Mouse (Mus musculus) kidney, embryonic 16.5 days (tissue): Measurements from ENCODE around the gene Mef2d. TPM values are rescaled to one million over a fixed set of nuclear protein-coding genes. Genes with fewer than 3 reads are reported as not detected.
A peak's percentile ranks its signal among the peaks of the same experiment; 100 is the strongest.

ENCODE experiments used
- ATAC-seq: fragments of 200-750 bp; cut with Nextera tagmentation; 2 replicates; pipeline ENCODE4 v1.8.0; 2017; ENCODE audit warnings: moderate TSS enrichment; ENCODE audit not compliant: low FRiP score, low TSS enrichment
- H3K27ac ChIP-seq: fragments of 300-500 bp; sonication (generic); 2 replicates; pipeline ENCODE4 v1.5.1; 2014; ENCODE audit warnings: low read length
- H3K27me3 ChIP-seq: fragments of 300-500 bp; sonication (generic); 2 replicates; pipeline ENCODE4 v1.6.1; 2014; ENCODE audit warnings: low read length, control low read depth, mixed read lengths; ENCODE audit not compliant: insufficient read depth
- H3K36me3 ChIP-seq: fragments of 300-500 bp; sonication (generic); 2 replicates; pipeline ENCODE4 v1.6.1; 2014; ENCODE audit warnings: low read length, control low read depth, mixed read lengths; ENCODE audit not compliant: insufficient read depth
- H3K4me1 ChIP-seq: fragments of 300-500 bp; sonication (generic); 2 replicates; pipeline ENCODE4 v1.6.1; 2014; ENCODE audit warnings: low read length, control low read depth, mixed read lengths; ENCODE audit not compliant: insufficient read depth
- H3K4me2 ChIP-seq: fragments of 300-500 bp; sonication (generic); replicated peaks from 2 replicates; pipeline ENCODE4 v1.6.1; 2014; ENCODE audit warnings: low read depth, low read length
- H3K4me3 ChIP-seq: fragments of 300-500 bp; sonication (generic); 2 replicates; pipeline ENCODE4 v1.5.1; 2014; ENCODE audit warnings: mild to moderate bottlenecking, low read length
- H3K9ac ChIP-seq: fragments of 300-500 bp; sonication (generic); replicated peaks from 2 replicates; pipeline ENCODE4 v1.6.1; 2014; ENCODE audit warnings: low read length
- H3K9me3 ChIP-seq: fragments of 300-500 bp; sonication (generic); 2 replicates; pipeline ENCODE4 v1.6.1; 2016; ENCODE audit warnings: low read length, control low read depth
- WGBS: fragments of 180-500 bp; shearing (Covaris S2); extraction: QIAGEN DNeasy Blood & Tissue Kit; methylation state at CpG from one replicate; pipeline ENCODE4 v1.1.7; 2014; 5-methylcytosine and 5-hydroxymethylcytosine counted together
- polyA plus RNA-seq: library from polyadenylated mRNA; unstranded; fragments of >200 nt; fragmentation: Nextera tagmentation; extraction: Ambion mirVana; gene quantifications from 2 replicates; pipeline ENCODE4 v1.2.1, GENCODE M21; 2015

Mef2d gene
- polyA plus RNA-seq, 1 experiment from 2014 or later: 16.9 TPM

DNA sequence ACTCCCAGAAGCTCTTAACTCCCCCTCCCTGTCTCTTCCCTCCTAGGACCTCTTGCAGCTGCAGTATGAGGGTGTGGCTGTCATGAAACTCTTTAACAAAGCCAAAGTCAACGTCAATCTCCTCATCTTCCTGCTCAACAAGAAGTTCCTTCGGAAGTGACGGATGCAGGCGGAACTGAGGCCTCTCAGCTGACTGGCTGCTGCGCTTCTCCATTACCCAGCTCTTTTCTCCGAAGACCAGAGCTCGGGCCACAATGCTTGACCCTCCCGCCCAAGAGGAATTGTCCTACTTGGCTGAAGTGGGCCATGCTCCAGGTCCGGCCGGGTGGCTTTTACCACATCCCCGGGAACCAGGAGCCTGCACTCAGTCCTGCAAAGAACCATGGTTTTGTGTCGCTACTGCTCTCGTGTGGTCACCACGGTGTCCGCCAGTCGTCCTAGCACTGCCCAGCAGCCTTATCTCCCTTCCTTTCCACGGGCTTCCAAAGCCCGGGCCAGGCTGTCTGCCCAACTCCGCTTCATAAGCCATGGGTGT, 22.0 kb upstream of the Mef2d start:
- Histone ChIP-seq H3K9me3 (no peaks in the 10 kb centered on the region), H3K4me3 (no peak overlapping the region), H3K27ac (no peak overlapping the region), H3K4me1 (no peaks in the 10 kb centered on the region), H3K27me3 (no peaks in the 10 kb centered on the region), H3K4me2 (no peak overlapping the region), H3K9ac (no peak overlapping the region), H3K36me3 (peaks cover 42% of the 10 kb centered on the region)
- 83% methylated on average over 19 of the region's 19 CpGs for WGBS
- ATAC-seq: no peak

DNA sequence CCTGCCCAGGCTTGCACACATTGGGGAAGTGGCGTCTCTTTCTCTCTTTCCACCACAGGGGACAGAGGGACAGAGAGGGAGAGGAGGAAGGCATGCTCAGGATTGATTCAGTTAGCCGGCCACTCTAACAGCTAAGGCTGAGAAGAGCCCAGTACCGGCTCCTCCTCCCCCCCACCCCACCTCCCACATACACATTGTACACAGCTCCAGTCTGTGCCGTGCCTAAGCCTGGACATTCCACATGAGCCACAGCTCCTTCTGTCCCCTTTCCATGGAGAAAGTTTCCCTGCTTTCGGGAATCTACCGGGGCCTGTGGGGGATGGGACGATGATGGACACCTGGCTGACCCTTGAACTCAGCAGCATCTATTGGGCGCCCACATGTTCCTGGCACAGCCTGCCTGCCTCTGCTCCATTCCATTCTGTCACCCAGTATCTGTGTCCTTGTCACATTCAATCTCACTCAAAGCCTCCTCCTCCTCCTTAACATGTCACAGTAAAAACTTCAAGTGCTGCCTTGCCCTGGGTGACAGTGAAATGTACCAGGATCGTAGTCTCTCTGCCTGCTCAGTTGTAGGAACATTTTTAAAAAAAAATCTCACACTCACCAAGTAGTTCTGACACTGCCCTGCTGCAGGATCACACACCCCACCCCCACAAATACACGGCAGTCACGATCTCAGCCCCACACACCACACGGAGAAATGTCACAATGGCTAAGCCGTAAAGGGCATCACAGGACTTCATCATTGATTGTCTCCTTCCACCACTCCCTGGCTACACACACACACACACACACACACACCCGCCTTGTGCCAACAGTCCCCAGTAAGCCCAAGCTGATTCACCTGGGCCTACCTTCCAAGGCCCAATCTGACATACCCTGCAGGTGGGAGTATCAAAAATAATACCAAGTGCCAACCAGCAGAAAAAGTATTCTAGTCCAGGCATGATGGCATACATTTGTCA, 20.7 kb upstream of the Mef2d start:
- Histone ChIP-seq H3K9ac (no peak overlapping the region), H3K36me3 (peaks cover 33% of the 10 kb centered on the region), H3K27ac (no peak overlapping the region), H3K9me3 (no peaks in the 10 kb centered on the region), H3K4me2 (no peak overlapping the region), H3K27me3 (no peaks in the 10 kb centered on the region), H3K4me3 (no peak overlapping the region), H3K4me1 (no peaks in the 10 kb centered on the region)
- WGBS: 60% methylated on average over 14 of the region's 14 CpGs
- ATAC-seq: no peak

DNA sequence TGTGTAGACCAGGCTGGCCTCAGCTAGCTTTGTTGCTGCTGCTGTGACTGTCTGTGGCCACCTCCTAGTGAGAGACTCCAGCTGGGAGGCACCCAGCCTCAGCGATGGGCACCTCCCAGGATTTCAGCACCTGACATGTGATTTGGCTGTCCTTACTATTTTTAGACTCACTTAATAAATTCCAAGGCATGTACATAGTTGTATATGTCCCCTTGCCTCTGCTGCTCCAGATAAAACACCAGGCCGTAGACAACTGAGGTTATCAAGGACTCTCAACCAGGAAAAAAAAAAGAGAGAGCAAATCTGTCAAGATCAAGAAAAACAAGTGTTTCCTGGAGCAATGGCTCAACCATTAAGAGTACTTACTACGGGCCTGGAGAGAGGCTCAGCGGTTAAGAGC, 17.0 kb upstream of the Mef2d start:
- H3K27ac ChIP-seq: no peak overlapping the region
- ATAC-seq: no peak
- no peaks in the 10 kb centered on the region for H3K9me3 ChIP-seq
- H3K27me3 ChIP-seq: no peaks in the 10 kb centered on the region
- H3K36me3 ChIP-seq: peaks cover 7% of the 10 kb centered on the region; the same call in 1 of the 2 replicates
- H3K4me3 ChIP-seq: no peak overlapping the region
- no peak overlapping the region for H3K9ac ChIP-seq
- 59% methylated on average over 4 of the region's 4 CpGs for WGBS
- H3K4me2 ChIP-seq: no peak overlapping the region
- H3K4me1 ChIP-seq: no peaks in the 10 kb centered on the region

DNA sequence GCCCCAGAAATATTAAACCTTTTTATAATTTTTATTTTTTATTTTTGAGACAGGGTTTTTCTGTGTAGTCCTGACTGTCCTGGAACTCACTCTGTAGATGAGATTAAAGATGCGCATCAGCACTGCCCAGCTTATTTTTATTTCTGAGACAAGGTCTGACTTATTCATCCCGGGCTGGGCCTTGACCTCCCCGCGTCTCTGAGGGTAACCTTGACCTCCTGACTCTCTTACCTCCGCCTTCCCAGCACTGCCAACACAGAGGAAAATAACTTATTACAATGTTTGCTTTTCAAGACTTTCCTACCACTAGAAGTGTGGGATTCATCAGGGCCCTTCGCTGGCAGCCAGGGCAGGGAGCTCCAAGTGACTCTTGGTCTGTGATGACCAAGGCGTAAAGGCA, 16.0 kb upstream of the Mef2d start:
- Histone ChIP-seq H3K4me2 (no peak overlapping the region), H3K9me3 (no peaks in the 10 kb centered on the region), H3K9ac (no peak overlapping the region), H3K27me3 (no peaks in the 10 kb centered on the region), H3K36me3 (0 out of 2 replicates have a peak, but pooled peaks cover under 1% of the 10 kb centered on the region), H3K4me3 (no peak overlapping the region), H3K27ac (no peak overlapping the region), H3K4me1 (no peaks in the 10 kb centered on the region)
- 67% methylated on average over 7 of the region's 7 CpGs for WGBS
- ATAC-seq: no peak

DNA sequence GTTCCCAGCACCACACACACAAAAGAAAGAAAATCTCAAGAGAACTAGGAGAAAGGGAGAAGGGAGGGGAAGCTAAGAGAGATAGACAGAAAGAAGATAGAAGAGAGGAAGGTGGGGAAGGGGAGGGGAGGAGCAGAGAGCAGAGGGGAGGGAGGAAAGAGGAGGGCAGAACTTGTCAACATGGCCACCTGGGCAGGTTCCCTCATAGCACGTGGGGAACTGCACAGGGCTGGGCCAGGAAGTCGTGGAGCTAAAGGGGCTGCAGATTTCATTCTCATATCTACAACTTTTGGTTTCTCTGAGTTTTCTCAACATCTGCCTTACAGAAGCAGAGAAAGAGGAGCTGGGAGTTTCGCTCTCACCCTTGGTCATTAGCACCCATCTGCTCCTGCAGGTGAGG, 14.5 kb upstream of the Mef2d start:
- Histone ChIP-seq H3K4me2 (no peak overlapping the region), H3K27ac (no peak overlapping the region), H3K27me3 (no peaks in the 10 kb centered on the region), H3K9me3 (no peaks in the 10 kb centered on the region), H3K9ac (no peak overlapping the region), H3K36me3 (no peaks in the 10 kb centered on the region), H3K4me3 (no peak overlapping the region), H3K4me1 (no peaks in the 10 kb centered on the region)
- WGBS: 58% methylated on average over 3 of the region's 3 CpGs
- no peak for ATAC-seq

DNA sequence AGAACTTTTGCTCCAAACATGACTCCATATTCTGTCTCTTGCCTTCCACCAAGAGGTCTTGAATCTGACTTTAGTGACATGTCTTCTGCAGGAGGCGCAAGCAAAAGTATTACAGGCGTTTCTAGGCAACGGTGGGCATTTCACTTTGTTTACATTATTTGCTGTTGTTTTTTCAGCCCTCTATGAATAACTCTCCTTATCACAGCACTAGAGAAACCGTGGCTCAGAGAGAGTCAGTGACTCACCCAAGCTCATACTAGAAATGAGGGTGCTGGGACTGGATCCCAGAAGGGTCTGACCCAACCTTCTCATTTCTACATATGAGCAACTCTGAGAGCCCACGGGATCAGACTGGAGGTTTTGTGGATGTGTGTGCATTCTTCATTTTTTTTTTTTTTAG, 14.1 kb upstream of the Mef2d start:
- Histone ChIP-seq H3K9me3 (no peaks in the 10 kb centered on the region), H3K27ac (no peak overlapping the region), H3K27me3 (no peaks in the 10 kb centered on the region), H3K9ac (no peak overlapping the region), H3K4me1 (peaks cover 1% of the 10 kb centered on the region; the same call in 1 of the 2 replicates), H3K36me3 (no peaks in the 10 kb centered on the region), H3K4me3 (no peak overlapping the region), H3K4me2 (no peak overlapping the region)
- ATAC-seq: no peak
- WGBS: 76% methylated on average over 5 of the region's 5 CpGs

DNA sequence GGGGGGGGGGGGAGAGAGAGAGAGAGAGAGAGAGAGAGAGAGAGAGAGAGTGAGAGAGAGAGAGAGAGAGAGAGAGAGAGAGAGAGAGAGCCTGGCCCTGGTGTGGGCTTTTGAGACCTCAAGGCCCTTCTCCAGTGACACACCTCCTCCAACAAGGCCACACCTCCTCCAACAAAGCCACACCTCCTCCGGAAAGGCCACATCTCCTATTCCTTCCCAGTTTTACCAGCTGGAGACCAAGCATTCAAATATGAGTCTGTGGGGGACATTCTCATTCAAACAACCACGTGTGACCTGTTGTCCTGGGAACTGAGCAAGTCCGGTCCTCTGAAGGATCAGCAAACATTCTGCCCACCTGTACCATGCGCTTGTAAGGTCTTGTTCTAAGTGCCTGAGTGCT, 13.2 kb upstream of the Mef2d start:
- Histone ChIP-seq H3K9ac (no peak overlapping the region), H3K4me1 (peaks cover 8% of the 10 kb centered on the region), H3K36me3 (no peaks in the 10 kb centered on the region), H3K4me2 (no peak overlapping the region), H3K4me3 (no peak overlapping the region), H3K27ac (no peak overlapping the region), H3K9me3 (no peaks in the 10 kb centered on the region), H3K27me3 (no peaks in the 10 kb centered on the region)
- ATAC-seq: no peak
- whole genome bisulfite sequencing: 50% methylated on average over 4 of the region's 4 CpGs

DNA sequence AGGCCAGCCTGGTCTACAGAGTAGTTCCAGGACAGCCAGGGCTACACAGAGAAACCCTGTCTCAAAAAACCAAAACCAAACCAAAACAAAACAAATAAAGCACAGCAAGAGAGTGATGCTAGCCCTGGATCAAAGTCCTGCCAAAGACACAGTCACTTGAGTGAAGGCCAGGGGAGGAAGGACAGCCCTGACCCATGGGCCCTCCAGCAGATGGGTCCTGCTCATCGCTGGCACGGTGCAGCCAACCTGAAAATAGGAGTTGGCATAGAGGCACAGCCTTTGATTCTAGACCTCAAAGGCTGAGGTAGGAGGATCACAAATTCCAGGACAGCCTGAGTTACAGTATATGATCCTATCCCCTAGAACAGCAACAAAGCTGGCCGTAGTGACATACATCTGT, 11.1 kb upstream of the Mef2d start:
- no peaks in the 10 kb centered on the region for H3K9me3 ChIP-seq
- H3K9ac ChIP-seq: no peak overlapping the region
- 86% methylated on average over 3 of the region's 3 CpGs for WGBS
- no peaks in the 10 kb centered on the region for H3K27me3 ChIP-seq
- H3K36me3 ChIP-seq: no peaks in the 10 kb centered on the region
- H3K4me2 ChIP-seq: no peak overlapping the region
- no peak overlapping the region for H3K27ac ChIP-seq
- ATAC-seq: no peak
- no peak overlapping the region for H3K4me3 ChIP-seq
- H3K4me1 ChIP-seq: peaks cover 8% of the 10 kb centered on the region

DNA sequence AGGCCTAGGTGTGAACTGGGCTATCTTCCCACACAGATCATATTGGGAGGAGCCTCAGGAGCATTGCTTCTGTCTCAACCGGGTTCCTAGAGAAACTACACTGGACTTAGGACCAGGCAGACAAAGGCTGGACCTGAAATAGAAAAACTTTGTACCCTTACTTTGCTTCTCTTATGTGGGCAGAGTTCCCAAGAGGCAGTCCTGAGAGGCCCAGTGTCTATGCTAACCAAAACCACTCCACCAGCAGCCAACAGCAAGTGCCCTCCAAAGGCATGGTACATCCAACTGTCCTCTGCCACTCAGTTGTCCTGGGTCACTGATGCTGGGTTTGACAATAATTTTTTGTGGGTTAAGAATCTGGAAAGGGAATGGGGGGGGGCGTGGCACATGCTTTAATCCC, 9.7 kb upstream of the Mef2d start:
- no peak overlapping the region for H3K9ac ChIP-seq
- no peaks in the 10 kb centered on the region for H3K27me3 ChIP-seq
- H3K4me3 ChIP-seq: no peak overlapping the region
- WGBS: 69% methylated on average over 2 of the region's 2 CpGs
- no peak overlapping the region for H3K4me2 ChIP-seq
- H3K9me3 ChIP-seq: no peaks in the 10 kb centered on the region
- H3K4me1 ChIP-seq: peaks cover 10% of the 10 kb centered on the region
- no peak for ATAC-seq
- H3K36me3 ChIP-seq: no peaks in the 10 kb centered on the region
- H3K27ac ChIP-seq: no peak overlapping the region

DNA sequence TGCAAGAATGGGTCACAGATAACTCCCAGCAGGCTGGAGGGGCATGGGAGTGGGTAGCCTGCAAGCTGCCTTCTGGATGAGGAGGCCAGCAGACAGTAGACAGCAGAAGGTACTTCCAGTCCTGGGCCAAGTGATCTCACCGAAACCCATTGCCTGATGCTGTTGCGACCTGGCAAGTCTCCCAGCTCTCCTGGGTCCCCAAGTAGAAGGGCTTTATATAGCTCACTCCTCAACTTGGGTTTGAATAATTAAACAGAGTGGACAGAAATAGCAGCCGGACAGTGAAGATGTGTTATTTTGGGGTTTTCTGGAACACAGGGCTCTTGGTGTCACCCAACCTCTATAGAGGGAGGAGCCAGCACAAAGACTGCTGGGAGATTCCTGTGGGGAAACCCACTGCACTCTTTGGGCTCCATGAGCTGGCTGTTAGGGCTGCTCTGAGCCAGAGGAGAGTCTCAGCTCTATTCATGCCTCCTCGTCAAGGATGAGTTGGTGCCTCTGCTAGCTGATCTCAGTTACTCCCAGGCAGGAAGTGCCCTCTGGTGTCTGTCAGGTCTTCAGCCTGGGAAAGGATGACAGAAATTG, 8.9 kb upstream of the Mef2d start:
- Histone ChIP-seq H3K9ac (peak overlapping the region; percentile 33; the same call in 1 of the 2 replicates), H3K9me3 (no peaks in the 10 kb centered on the region), H3K27ac (no peak overlapping the region), H3K27me3 (no peaks in the 10 kb centered on the region), H3K4me2 (no peak overlapping the region), H3K4me1 (peaks cover 14% of the 10 kb centered on the region), H3K4me3 (no peak overlapping the region), H3K36me3 (no peaks in the 10 kb centered on the region)
- ATAC-seq: 0 out of 2 replicates have a peak, but pooled peaks have one; percentile 8
- 47% methylated on average over 4 of the region's 4 CpGs for WGBS
